Mouse (Mus musculus) thymus, adult 2 months (tissue): ENCODE data around the gene Rgs3. TPM values are rescaled to one million over a fixed set of nuclear protein-coding genes. Genes with fewer than 3 reads are reported as not detected.

Experiments
- DNase-seq: peaks from one replicate; pipeline ENCODE4 v3.0.0; 2021
- H3K27ac ChIP-seq: fragments of 200-500 bp; 2 replicates; pipeline ENCODE4 v1.5.1; 2012; ENCODE audit warnings: low read length, control low read depth; ENCODE audit not compliant: control insufficient read depth, insufficient read depth
- H3K27me3 ChIP-seq: fragments of 200-500 bp; 2 replicates; pipeline ENCODE4 v1.6.1; 2012; ENCODE audit warnings: mild to moderate bottlenecking, low read length, moderate library complexity, mixed read lengths; ENCODE audit not compliant: control insufficient read depth, insufficient read depth
- H3K36me3 ChIP-seq: fragments of 200-500 bp; 2 replicates; pipeline ENCODE4 v1.6.1; 2012; ENCODE audit warnings: mild to moderate bottlenecking, low read length, moderate library complexity; ENCODE audit not compliant: control insufficient read depth, insufficient read depth
- H3K4me1 ChIP-seq: fragments of 200-500 bp; replicated peaks from 2 replicates; pipeline ENCODE4 v1.6.1; 2012; ENCODE audit warnings: low read length; ENCODE audit not compliant: control insufficient read depth, insufficient read depth
- H3K4me3 ChIP-seq: fragments of 200-500 bp; 2 replicates; pipeline ENCODE4 v1.5.1; 2012; ENCODE audit warnings: mild to moderate bottlenecking, low read length, control low read depth, moderate library complexity; ENCODE audit not compliant: control insufficient read depth, insufficient read depth
- CTCF ChIP-seq: fragments of 200-500 bp; IDR thresholded peaks from 2 replicates; pipeline ENCODE4 v1.5.1; 2012; ENCODE audit warnings: mild to moderate bottlenecking, control low read depth, low read length, moderate library complexity, borderline replicate concordance; ENCODE audit not compliant: control insufficient read depth, poor library complexity, insufficient read depth; ENCODE audit errors: extremely low read depth
- POLR2A ChIP-seq: fragments of 200-500 bp; IDR thresholded peaks from 2 replicates; pipeline ENCODE4 v1.6.1; 2012; ENCODE audit warnings: mild to moderate bottlenecking, low read length, control low read depth, moderate library complexity; ENCODE audit not compliant: control insufficient read depth, poor library complexity, insufficient read depth; ENCODE audit errors: extremely low read depth
- WGBS: fragments of 180-500 bp; shearing (Covaris S2); methylation state at CpG from one replicate; pipeline ENCODE4 v1.1.7; 2018; 5-methylcytosine and 5-hydroxymethylcytosine counted together
- polyA plus RNA-seq: library from polyadenylated mRNA; depleted of rRNA; stranded (reverse); fragments of >200 nt; gene quantifications from 2 replicates; pipeline ENCODE4 v1.2.3, GENCODE M21; 2012

Gene Rgs3
- polyA plus RNA-seq, 1 experiment = 81.3 TPM

- no peak for DNase-seq
- Histone ChIP-seq H3K4me1 (peaks cover 33% of the 10 kb centered on the region), H3K27me3 (no peaks in the 10 kb centered on the region), H3K4me3 (no peak overlapping the region), H3K27ac (no peak overlapping the region), H3K36me3 (no peaks in the 10 kb centered on the region)
- no peak for TF ChIP-seq POLR2A
- no peak for TF ChIP-seq CTCF
- 87% methylated on average over 3 of the region's 3 CpGs for WGBS
Observed at GRCm38 (mm10) chr4:62660554-62660864, 100.9 kb downstream of the Rgs3 start.

- Histone ChIP-seq H3K4me3 (no peak overlapping the region), H3K27me3 (no peaks in the 10 kb centered on the region), H3K4me1 (peaks cover 33% of the 10 kb centered on the region), H3K27ac (no peak overlapping the region), H3K36me3 (no peaks in the 10 kb centered on the region)
- no peak for DNase-seq
- no peak for TF ChIP-seq CTCF
- TF ChIP-seq POLR2A = no peak
- 41% methylated on average over 8 of the region's 8 CpGs for WGBS
Observed at GRCm38 (mm10) chr4:62661311-62661849, 101.7 kb downstream of the Rgs3 start.

GRCm38 (mm10) chr4:62663348-62663747 lies 103.7 kb downstream of the Rgs3 start:
- peak overlapping the region; percentile 57 for H3K27ac ChIP-seq
- no peaks in the 10 kb centered on the region for H3K36me3 ChIP-seq
- no peak overlapping the region for H3K4me3 ChIP-seq
- no peaks in the 10 kb centered on the region for H3K27me3 ChIP-seq
- 9% methylated on average over 6 of the region's 6 CpGs for WGBS
- H3K4me1 ChIP-seq = peaks cover 33% of the 10 kb centered on the region
- no peak for TF ChIP-seq POLR2A
- no peak for TF ChIP-seq CTCF
- peak; percentile 48 for DNase-seq

- H3K4me1 ChIP-seq = peaks cover 29% of the 10 kb centered on the region
- DNase-seq = no peak
- TF ChIP-seq CTCF (no peak), POLR2A (no peak)
- no peaks in the 10 kb centered on the region for H3K27me3 ChIP-seq
- no peaks in the 10 kb centered on the region for H3K36me3 ChIP-seq
- H3K27ac ChIP-seq = no peak overlapping the region
- no peak overlapping the region for H3K4me3 ChIP-seq
- 92% methylated on average over 2 of the region's 2 CpGs for WGBS
Observed at GRCm38 (mm10) chr4:62665842-62666241, 106.2 kb downstream of the Rgs3 start.

- Histone ChIP-seq H3K4me1 (peaks cover 12% of the 10 kb centered on the region), H3K4me3 (no peak overlapping the region), H3K27ac (no peak overlapping the region), H3K27me3 (no peaks in the 10 kb centered on the region), H3K36me3 (no peaks in the 10 kb centered on the region)
- DNase-seq = no peak
- TF ChIP-seq CTCF (no peak), POLR2A (no peak)
- WGBS = 93% methylated on average over 8 of the region's 8 CpGs
Observed at GRCm38 (mm10) chr4:62668666-62669065, 109.0 kb downstream of the Rgs3 start.

GRCm38 (mm10) chr4:62669094-62670071 lies 109.7 kb downstream of the Rgs3 start:
- Histone ChIP-seq H3K4me1 (peaks cover 8% of the 10 kb centered on the region), H3K27ac (no peak overlapping the region)
- 92% methylated on average over 13 of the region's 13 CpGs for WGBS

More at GRCm38 (mm10) chr4:62669094-62670071, 109.7 kb downstream of the Rgs3 start:
- no peak for TF ChIP-seq CTCF
- no peak for TF ChIP-seq POLR2A
- Histone ChIP-seq H3K27me3 (no peaks in the 10 kb centered on the region; the same call in 1 of the 2 replicates), H3K4me3 (no peak overlapping the region), H3K36me3 (no peaks in the 10 kb centered on the region)
- no peak for DNase-seq
